Mouse (Mus musculus): ENCODE results near the gene Cfc1.

Cfc1 gene

DNA sequence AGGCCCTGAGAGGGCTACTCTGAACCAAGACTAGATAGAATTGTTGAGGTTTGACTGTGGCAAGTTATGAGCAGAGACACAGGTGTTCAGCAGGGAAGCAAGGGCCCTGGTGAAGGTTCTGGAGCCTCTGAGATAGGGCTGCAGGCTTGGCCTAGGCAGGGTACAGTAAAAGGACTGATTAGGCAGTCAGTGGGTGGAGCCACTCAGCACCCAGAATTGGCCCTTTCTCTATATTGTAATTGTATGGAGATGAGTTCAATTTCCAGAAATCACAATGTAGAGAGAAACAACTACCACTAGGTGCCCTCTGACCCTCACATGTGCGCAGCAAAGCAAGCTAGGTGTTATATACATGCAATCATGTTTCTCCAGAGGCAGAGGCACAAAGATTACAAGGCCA is 18.2 kb downstream of the Cfc1 start:
- DNase-seq (ENCODE audit: low read depth, low spot score) = no peak

DNA sequence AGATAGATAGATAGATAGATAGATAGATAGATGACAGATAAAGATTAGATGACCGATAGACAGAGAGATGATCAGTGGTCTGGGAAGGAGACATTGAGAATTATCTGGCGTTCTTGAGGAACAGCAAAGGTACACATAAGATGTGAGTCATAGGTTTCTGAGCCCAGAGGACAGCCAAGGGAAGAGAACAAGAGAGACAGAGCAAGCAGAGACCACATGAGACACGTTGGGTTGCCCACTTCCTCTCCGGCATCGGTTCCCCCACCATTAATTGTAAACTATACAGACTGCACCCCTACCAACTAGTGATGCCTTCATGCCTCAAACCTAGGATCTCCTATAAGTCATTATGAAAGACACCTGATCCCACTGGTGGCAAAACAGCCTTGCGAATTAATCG is 18.8 kb downstream of the Cfc1 start:
- no peak for DNase-seq (ENCODE audit: low read depth, low spot score)

DNA sequence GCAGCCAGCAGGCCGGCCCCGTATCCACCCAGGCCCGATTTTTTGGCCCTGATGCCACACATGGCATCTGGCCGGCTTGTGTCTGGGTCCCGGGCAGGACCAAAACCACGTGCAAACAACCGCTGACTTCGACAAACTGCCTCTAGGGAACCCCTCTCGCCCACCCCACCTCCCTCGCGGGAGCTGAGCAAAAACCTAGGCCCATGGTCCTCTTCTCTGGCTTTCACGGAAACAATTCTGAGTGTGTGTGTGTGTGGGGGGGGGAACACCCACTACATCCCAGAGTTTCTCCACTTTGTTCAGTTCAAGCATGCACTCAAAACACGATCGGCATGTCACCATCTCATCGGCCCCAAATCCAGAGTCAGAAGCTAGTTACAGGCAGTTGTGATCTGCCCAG is 25.4 kb downstream of the Cfc1 start, which contains the start of gene Prss40:
TSS of gene Prss40 (minus strand) at position 101 of the 400 bp plus-strand sequence.
- no peak for DNase-seq (ENCODE audit: low read depth, low spot score)

- DNase-seq (ENCODE audit: low read depth, low spot score) = no peak
These were observed 29.1 kb downstream of the Cfc1 start for GRCm38 (mm10) chr1:34564383-34565045.

- no peak for DNase-seq (ENCODE audit: low read depth, low spot score)
These were observed 32.7 kb downstream of the Cfc1 start for GRCm38 (mm10) chr1:34568120-34568519.

GRCm38 (mm10) chr1:34569876-34570275 is 34.4 kb downstream of the Cfc1 start:
- DNase-seq (ENCODE audit: low read depth, low spot score) = no peak

DNA sequence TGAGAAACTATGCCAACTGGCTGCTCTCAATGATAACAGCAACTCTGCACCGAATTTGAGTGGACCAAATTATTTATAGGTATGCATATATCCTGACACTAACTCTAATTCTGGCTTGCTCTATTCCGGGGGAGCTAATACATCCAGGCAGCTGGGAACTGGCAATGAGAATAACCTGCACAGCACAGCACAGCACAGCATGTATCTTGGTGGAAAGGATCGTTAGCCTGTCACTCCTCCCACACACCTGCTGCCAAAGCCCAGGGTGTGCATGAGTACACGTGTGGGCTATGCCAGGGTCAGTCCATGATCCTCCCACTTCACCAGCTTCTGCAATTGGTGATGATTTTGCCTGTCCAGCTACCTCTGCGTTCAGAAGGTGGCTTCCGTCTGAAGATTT is 36.0 kb downstream of the Cfc1 start:
- DNase-seq (ENCODE audit: low read depth, low spot score) = no peak

DNA sequence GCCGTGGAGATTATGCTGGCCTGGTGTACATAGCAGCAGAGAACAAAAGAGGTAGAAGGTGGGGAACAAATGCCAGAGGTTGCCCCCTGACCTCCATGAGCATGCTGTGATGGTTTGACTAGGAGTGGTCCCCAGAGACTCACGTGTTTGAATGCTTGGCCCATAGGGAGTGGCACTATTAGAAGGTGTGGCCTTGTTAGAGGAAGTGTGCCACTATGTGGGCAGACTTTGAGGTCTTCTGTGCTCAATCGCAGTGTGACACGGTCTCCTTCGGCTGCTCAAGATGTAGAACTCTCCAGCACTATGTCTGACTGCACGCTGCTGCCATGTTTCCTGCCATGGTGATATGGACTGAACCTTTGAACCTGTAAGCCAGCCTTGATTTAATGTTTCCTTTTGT is 37.8 kb downstream of the Cfc1 start:
- no peak for DNase-seq (ENCODE audit: low read depth, low spot score)

GRCm38 (mm10) chr1:34578851-34579781 is 43.7 kb downstream of the Cfc1 start, which contains the start of gene Amer3:
Amer3 (plus strand) TSS chr1:34579657.
- DNase-seq (ENCODE audit: low read depth, low spot score) = peak; percentile 68

DNA sequence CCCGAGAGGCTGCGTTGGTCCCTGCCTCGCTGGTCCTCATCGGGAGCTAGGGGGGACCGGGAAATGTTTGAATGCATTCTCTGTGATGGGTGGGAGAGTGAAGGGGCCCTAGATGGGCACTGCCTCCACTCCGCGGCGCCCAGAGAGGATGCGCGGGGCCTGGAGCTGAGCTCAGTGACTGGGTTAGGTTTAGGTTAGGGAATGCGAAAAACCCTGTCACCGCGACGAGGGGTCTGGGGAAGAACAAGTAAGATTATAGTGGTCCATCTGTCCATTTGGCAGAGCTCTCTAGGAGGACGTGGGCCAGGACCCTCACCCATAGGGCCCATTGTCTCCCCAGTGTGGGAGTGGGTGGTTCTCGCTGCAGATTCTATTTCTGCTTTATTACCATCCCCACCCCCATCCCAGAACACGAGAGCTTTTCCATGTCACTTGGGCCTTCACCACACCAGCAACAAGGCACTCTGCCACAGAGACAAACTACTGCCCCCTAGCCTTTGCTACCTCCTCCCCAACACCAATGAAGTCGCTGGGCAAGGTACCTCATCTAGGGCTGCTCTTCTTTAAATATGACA is 44.4 kb downstream of the Cfc1 start:
- DNase-seq (ENCODE audit: low read depth, low spot score) = no peak

- DNase-seq (ENCODE audit: low read depth, low spot score) = no peak
These were observed 46.8 kb downstream of the Cfc1 start for GRCm38 (mm10) chr1:34582218-34582617.

GRCm38 (mm10) chr1:34583821-34584263 is 48.4 kb downstream of the Cfc1 start:
- no peak for DNase-seq (ENCODE audit: low read depth, low spot score)

DNA sequence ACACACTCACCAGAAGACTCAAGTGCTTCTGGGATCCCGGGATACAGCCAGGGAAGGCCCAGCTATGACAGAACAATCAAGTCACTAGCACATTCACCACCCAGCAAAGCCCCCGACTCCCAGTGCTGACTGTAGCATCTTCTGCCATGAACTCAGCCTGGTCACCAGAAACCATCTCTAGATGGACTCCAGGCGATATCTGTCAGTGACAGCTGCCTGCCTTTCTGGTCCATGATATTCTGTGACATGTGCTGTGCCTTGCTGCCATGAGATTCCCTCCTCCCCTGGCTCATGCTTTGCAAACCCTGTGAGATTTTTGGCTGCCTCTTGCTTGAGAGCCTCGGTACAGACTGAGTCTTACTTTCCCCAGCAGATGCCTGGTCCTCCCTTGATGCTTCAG is 49.3 kb downstream of the Cfc1 start:
- no peak for DNase-seq (ENCODE audit: low read depth, low spot score)

DNA sequence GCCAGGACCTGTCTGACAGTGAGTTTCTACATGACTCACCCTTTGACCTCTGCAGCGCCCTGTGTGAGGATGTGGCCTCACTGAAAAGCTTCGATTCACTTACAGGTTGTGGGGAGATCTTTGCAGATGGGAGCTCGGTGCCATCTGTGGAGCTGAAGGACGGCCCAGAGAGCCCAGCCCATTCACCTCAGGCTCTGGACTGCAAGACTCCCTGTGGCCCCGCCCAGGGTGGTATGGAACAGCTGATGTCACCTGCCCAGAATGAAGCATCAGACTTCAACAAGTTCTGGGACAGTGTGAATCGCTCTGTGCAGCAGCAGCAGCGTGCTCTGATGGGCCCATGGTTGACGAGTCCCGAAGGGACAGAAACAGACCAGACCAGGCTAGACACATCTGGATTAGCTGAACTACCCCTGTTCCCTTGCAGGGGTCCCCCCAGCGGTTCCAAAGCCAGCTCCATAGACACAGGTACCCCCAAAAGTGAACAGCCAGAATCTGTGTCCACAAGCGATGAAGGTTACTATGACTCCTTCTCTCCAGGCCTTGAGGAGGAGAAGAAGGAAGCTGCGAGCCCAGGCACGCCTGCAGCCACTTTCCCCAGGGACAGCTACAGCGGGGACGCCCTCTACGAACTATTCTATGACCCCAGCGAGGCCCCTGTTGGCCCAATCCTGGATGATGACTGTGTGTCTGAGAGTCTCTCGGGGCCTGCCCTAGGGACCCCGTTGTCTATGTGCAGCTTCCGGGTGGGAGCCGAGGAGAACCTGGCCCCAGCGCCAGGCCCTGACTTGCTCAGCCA is 52.0 kb downstream of the Cfc1 start:
- DNase-seq (ENCODE audit: low read depth, low spot score) = no peak

Measured in forelimb bud, embryonic 11.5 days (tissue).